Mouse (Mus musculus) midbrain, embryonic 14.5 days (tissue): Measurements from ENCODE around the gene Lmf1. TPM values are rescaled to one million over a fixed set of nuclear protein-coding genes. Genes with fewer than 3 reads are reported as not detected.

Source experiments
- ATAC-seq: fragments of 200-750 bp; cut with Nextera tagmentation; 2 replicates; pipeline ENCODE4 v1.8.0; 2017; ENCODE audit warnings: moderate number of reproducible peaks, moderate library complexity; ENCODE audit not compliant: low FRiP score, low TSS enrichment
- DNase-seq: peaks from one replicate; pipeline ENCODE4 v3.0.0-alpha.2; 2015
- H3K27ac ChIP-seq: fragments of 300-500 bp; sonication (generic); replicated peaks from 2 replicates; pipeline ENCODE4 v1.5.1; 2014; ENCODE audit warnings: mild to moderate bottlenecking, low read depth, low read length, moderate library complexity
- H3K27me3 ChIP-seq: fragments of 300-500 bp; sonication (generic); 2 replicates; pipeline ENCODE4 v1.6.1; 2014; ENCODE audit warnings: low read length, control low read depth, mixed read lengths; ENCODE audit not compliant: control insufficient read depth, insufficient read depth
- H3K36me3 ChIP-seq: fragments of 300-500 bp; sonication (generic); 2 replicates; pipeline ENCODE4 v1.6.1; 2014; ENCODE audit warnings: low read length, control low read depth; ENCODE audit not compliant: control insufficient read depth, insufficient read depth
- H3K4me1 ChIP-seq: fragments of 300-500 bp; sonication (generic); 2 replicates; pipeline ENCODE4 v1.6.1; 2014; ENCODE audit warnings: mild to moderate bottlenecking, antibody characterized with exemption, low read length, control low read depth; ENCODE audit not compliant: control insufficient read depth, insufficient read depth
- H3K4me2 ChIP-seq: fragments of 300-500 bp; sonication (generic); 2 replicates; pipeline ENCODE4 v1.6.1; 2014; ENCODE audit warnings: mild to moderate bottlenecking, low read length, moderate library complexity
- H3K4me3 ChIP-seq: fragments of 300-500 bp; sonication (generic); replicated peaks from 2 replicates; pipeline ENCODE4 v1.5.1; 2014; ENCODE audit warnings: low read depth, low read length
- H3K9ac ChIP-seq: fragments of 300-500 bp; sonication (generic); replicated peaks from 2 replicates; pipeline ENCODE4 v1.6.1; 2014; ENCODE audit warnings: mild to moderate bottlenecking, low read length, moderate library complexity
- H3K9me3 ChIP-seq: fragments of 300-500 bp; sonication (generic); 2 replicates; pipeline ENCODE4 v1.6.1; 2016; ENCODE audit warnings: low read length, control low read depth, mixed read lengths; ENCODE audit not compliant: control insufficient read depth
- WGBS: fragments of 180-500 bp; shearing (Covaris S2); extraction: QIAGEN DNeasy Blood & Tissue Kit; methylation state at CpG from one replicate; pipeline ENCODE4 v1.1.7; 2014; 5-methylcytosine and 5-hydroxymethylcytosine counted together
- polyA plus RNA-seq: library from polyadenylated mRNA; unstranded; fragments of >200 nt; fragmentation: Nextera tagmentation; extraction: Ambion mirVana; gene quantifications from 2 replicates; pipeline ENCODE4 v1.2.1, GENCODE M21; 2014

The Lmf1 gene
- polyA plus RNA-seq, 1 experiment from 2014 or later: 20.8 TPM

DNA sequence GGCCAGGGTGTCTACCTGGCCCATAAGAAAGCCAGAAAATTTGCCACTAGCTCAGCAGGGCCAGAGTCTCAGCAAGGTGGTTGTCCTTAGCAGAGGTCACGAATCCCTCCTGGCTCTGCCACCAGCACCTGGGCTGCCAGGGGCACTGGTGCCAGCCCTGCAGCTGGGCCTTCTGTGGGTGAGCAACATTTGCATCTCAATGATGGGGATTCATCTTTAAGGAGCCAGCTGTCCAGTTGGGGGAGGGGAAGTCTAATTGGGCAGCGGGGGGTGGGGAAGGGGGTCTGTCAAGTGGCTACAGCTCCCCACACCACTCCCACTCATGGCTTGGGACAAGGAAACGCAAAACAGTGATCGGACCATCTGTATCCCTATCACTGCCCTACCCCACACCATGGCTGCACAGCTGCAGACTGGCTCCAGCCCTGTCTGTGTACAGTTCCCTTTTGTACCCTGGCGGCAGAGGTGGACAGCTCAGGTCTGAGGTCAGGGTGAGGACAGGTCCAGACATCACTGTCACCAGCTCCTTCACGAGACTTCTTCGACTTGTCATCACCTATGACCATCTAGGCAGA lies 89.7 kb downstream of the Lmf1 start:
- Histone ChIP-seq H3K27me3 (no peaks in the 10 kb centered on the region), H3K4me2 (no peak overlapping the region), H3K9ac (no peak overlapping the region), H3K36me3 (no peaks in the 10 kb centered on the region), H3K4me3 (no peak overlapping the region), H3K9me3 (no peaks in the 10 kb centered on the region), H3K27ac (no peak overlapping the region), H3K4me1 (peaks cover 2% of the 10 kb centered on the region)
- peak; percentile 28 for DNase-seq
- WGBS: 71% methylated on average over 7 of the region's 7 CpGs
- ATAC-seq: no peak

DNA sequence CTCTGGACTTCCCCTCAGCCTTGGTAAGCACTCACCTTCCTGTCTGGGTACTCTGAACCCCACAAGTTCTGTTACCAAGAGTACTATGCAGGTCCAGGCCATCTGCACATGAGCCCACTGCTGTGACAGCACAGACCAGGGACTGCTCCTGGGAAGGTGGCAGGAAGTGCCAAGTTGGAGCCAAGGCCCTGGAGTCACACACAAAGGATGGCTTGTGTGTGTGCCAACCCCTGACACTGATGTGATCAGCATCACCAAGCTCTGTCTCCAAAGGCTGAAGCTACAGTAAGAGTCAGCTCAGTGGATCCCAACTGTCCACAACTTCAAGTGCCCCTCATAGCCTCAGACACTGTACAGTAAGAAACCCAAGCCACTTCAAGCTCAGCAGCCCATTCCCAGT lies 94.1 kb downstream of the Lmf1 start:
- Histone ChIP-seq H3K27me3 (no peaks in the 10 kb centered on the region), H3K4me3 (no peak overlapping the region), H3K27ac (no peak overlapping the region), H3K4me1 (no peaks in the 10 kb centered on the region; the same call in none of the 2 replicates), H3K4me2 (no peak overlapping the region), H3K9ac (no peak overlapping the region), H3K36me3 (no peaks in the 10 kb centered on the region), H3K9me3 (no peaks in the 10 kb centered on the region)
- peak; percentile 8 for DNase-seq
- ATAC-seq: no peak

- H3K4me3 ChIP-seq: no peak overlapping the region
- no peaks in the 10 kb centered on the region for H3K9me3 ChIP-seq
- WGBS: 62% methylated on average over 6 of the region's 6 CpGs
- H3K27me3 ChIP-seq: no peaks in the 10 kb centered on the region
- H3K27ac ChIP-seq: no peak overlapping the region
- peaks cover 13% of the 10 kb centered on the region for H3K4me1 ChIP-seq
- no peak overlapping the region for H3K4me2 ChIP-seq
- H3K36me3 ChIP-seq: no peaks in the 10 kb centered on the region
- DNase-seq (no peak), ATAC-seq (no peak)
- H3K9ac ChIP-seq: no peak overlapping the region
Observed at GRCm38 (mm10) chr17:25677969-25678368, 99.1 kb downstream of the Lmf1 start.

- H3K4me2 ChIP-seq: peak overlapping the region; percentile 10; the same call in 1 of the 2 replicates
- H3K4me3 ChIP-seq: no peak overlapping the region
- WGBS: 1% methylated on average over 5 of the region's 5 CpGs
- no peaks in the 10 kb centered on the region for H3K9me3 ChIP-seq
- 0 out of 2 replicates have a peak overlapping the region, but pooled peaks have one; percentile 6 for H3K9ac ChIP-seq
- H3K36me3 ChIP-seq: no peaks in the 10 kb centered on the region
- ATAC-seq (no peak), DNase-seq (peak; percentile 40)
- 0 out of 2 replicates have a peak overlapping the region, but pooled peaks have one; percentile 8 for H3K27ac ChIP-seq
- H3K4me1 ChIP-seq: peaks cover 13% of the 10 kb centered on the region
- no peaks in the 10 kb centered on the region for H3K27me3 ChIP-seq
Observed at GRCm38 (mm10) chr17:25679818-25680217, 100.9 kb downstream of the Lmf1 start.

- no peak for DNase-seq
- H3K4me1 ChIP-seq: peaks cover 13% of the 10 kb centered on the region
- no peaks in the 10 kb centered on the region for H3K36me3 ChIP-seq
- no peaks in the 10 kb centered on the region for H3K9me3 ChIP-seq
- no peak overlapping the region for H3K4me2 ChIP-seq
- no peaks in the 10 kb centered on the region for H3K27me3 ChIP-seq
- H3K27ac ChIP-seq: no peak overlapping the region
- WGBS: 86% methylated on average over 4 of the region's 4 CpGs
- no peak overlapping the region for H3K9ac ChIP-seq
- H3K4me3 ChIP-seq: no peak overlapping the region
- ATAC-seq: no peak
Observed at GRCm38 (mm10) chr17:25681636-25682035, 102.8 kb downstream of the Lmf1 start.

GRCm38 (mm10) chr17:25686323-25686722 lies 107.4 kb downstream of the Lmf1 start:
- H3K36me3 ChIP-seq: no peaks in the 10 kb centered on the region
- no peak overlapping the region for H3K4me3 ChIP-seq
- no peaks in the 10 kb centered on the region for H3K9me3 ChIP-seq
- no peak overlapping the region for H3K27ac ChIP-seq
- H3K4me2 ChIP-seq: no peak overlapping the region
- no peak overlapping the region for H3K9ac ChIP-seq
- H3K27me3 ChIP-seq: no peaks in the 10 kb centered on the region
- WGBS: 48% methylated on average over 7 of the region's 7 CpGs
- no peaks in the 10 kb centered on the region for H3K4me1 ChIP-seq
- DNase-seq (peak; percentile 47), ATAC-seq (no peak)

DNA sequence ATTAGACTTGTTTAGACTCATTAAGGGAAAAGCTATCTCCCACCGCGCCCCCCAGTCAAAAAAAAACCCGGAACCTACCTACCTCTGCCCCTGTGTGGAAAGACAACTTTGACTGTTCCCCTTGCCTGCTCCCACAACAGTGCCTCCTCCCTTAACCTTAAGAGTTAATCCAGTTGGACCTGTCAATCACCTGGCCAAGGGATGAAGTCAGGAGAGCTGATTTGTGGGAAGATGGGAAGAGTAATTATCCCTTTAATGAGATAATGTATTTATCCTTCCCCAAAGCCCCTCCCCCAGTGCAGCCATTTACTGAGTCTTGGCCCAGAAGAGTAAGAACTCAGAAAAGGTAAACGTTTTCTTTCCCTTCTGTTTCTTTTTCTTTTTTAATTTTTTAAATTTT lies 110.0 kb downstream of the Lmf1 start:
- DNase-seq: no peak
- Histone ChIP-seq H3K4me2 (no peak overlapping the region), H3K36me3 (no peaks in the 10 kb centered on the region), H3K27ac (no peak overlapping the region), H3K9me3 (no peaks in the 10 kb centered on the region), H3K9ac (no peak overlapping the region), H3K4me1 (no peaks in the 10 kb centered on the region), H3K4me3 (no peak overlapping the region), H3K27me3 (no peaks in the 10 kb centered on the region)
- ATAC-seq: no peak
- WGBS: 77% methylated on average over 4 of the region's 4 CpGs

- H3K9ac ChIP-seq: no peak overlapping the region
- no peaks in the 10 kb centered on the region for H3K27me3 ChIP-seq
- H3K27ac ChIP-seq: no peak overlapping the region
- no peak overlapping the region for H3K4me2 ChIP-seq
- DNase-seq (no peak), ATAC-seq (no peak)
- H3K36me3 ChIP-seq: no peaks in the 10 kb centered on the region
- 38% methylated on average over 1 of the region's 1 CpGs for WGBS
- H3K4me1 ChIP-seq: no peaks in the 10 kb centered on the region
- H3K9me3 ChIP-seq: no peaks in the 10 kb centered on the region
- no peak overlapping the region for H3K4me3 ChIP-seq
Observed at GRCm38 (mm10) chr17:25696263-25696662, 117.4 kb downstream of the Lmf1 start.

- no peak for ATAC-seq
- no peak overlapping the region for H3K4me3 ChIP-seq
- no peaks in the 10 kb centered on the region for H3K4me1 ChIP-seq
- no peaks in the 10 kb centered on the region for H3K36me3 ChIP-seq
- WGBS: 13% methylated on average over 7 of the region's 7 CpGs
- H3K4me2 ChIP-seq: no peak overlapping the region
- no peak overlapping the region for H3K27ac ChIP-seq
- no peaks in the 10 kb centered on the region for H3K27me3 ChIP-seq
- H3K9ac ChIP-seq: no peak overlapping the region
- H3K9me3 ChIP-seq: no peaks in the 10 kb centered on the region
- DNase-seq: peak; percentile 94
Observed at GRCm38 (mm10) chr17:25698446-25698845, 119.6 kb downstream of the Lmf1 start.
